Mouse (Mus musculus) E14TG2a.4 (cell line): ENCODE data around the gene Iscu.
A peak's percentile ranks its signal among the peaks of the same experiment; 100 is the strongest.
"Not testable (repeated sequence)": the region's sequence is repeated elsewhere in the genome, so short reads cannot be mapped to it uniquely, and the experiment has no call there.

Source experiments
- H3K27me3 ChIP-seq: 2 replicates; pipeline ENCODE4 v1.6.1; 2014; ENCODE audit warnings: low read length, control low read depth; ENCODE audit not compliant: insufficient read depth
- H3K36me3 ChIP-seq: 2 replicates; pipeline ENCODE4 v1.6.1; 2014; ENCODE audit warnings: low read length, control low read depth; ENCODE audit not compliant: insufficient read depth
- H3K4me1 ChIP-seq: replicated peaks from 2 replicates; pipeline ENCODE4 v1.6.1; 2014; ENCODE audit warnings: low read depth, low read length, control low read depth
- H3K4me3 ChIP-seq: replicated peaks from 2 replicates; pipeline ENCODE4 v1.5.1; 2014; ENCODE audit warnings: mild to moderate bottlenecking, low read length
- H3K9me3 ChIP-seq: 2 replicates; pipeline ENCODE4 v1.6.1; 2014; ENCODE audit warnings: low read length, control low read depth
- CTCF ChIP-seq: conservative IDR thresholded peaks from 2 replicates; pipeline ENCODE4 v1.5.1; 2014; ENCODE audit warnings: low read length
- NANOG ChIP-seq: IDR thresholded peaks from 2 replicates; pipeline ENCODE4 v1.6.1; 2014; ENCODE audit warnings: borderline replicate concordance, low read length, mixed read lengths
- POU5F1 ChIP-seq: IDR thresholded peaks from 2 replicates; pipeline ENCODE4 v1.6.1; 2014; ENCODE audit warnings: low read length, borderline replicate concordance

The Iscu gene

DNA sequence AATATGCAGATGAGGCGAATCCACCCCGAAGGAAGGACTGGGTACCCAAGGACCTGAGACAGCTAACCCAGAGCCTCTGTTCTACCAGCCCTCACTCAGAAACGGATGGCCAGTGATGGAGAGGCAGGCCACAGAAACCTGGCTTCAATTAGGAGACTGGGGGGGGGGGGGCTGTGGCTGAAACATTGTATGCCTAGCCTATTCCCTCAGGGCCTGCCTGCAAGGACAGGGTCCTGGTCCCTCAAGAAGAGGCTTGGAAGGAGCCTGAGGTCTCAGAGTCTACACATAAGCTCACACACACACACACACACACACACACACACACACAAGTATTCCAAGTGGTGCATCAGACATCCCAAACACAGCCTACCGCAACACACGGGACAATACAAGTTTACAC lies 27.1 kb downstream of the Iscu start:
- H3K27me3 ChIP-seq: peaks cover 36% of the 10 kb centered on the region
- peaks cover 53% of the 10 kb centered on the region for H3K4me1 ChIP-seq
- TF ChIP-seq NANOG: no peak
- no peak for TF ChIP-seq POU5F1
- no peak for TF ChIP-seq CTCF
- no peaks in the 10 kb centered on the region for H3K36me3 ChIP-seq
- H3K9me3 ChIP-seq: no peaks in the 10 kb centered on the region
- H3K4me3 ChIP-seq: no peak overlapping the region

DNA sequence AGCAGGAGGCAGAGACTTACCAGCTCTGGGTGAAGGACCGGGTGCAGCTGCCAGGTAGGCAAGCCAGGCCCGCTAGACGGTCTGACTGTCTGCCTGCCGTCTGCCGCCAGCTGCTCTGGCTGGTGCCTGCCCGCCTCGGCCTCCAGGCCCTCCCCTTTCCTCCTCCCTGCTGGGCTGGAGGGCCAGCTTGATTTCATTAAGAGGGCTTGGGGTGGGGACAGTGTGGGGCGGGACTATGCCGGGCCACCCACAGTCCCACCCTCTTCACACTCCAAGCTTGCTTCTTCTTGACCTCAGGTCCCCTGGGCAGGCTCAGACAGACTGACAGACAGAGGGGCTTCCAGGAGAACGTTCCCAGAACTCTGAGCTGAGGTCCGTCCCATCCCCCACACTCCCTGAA lies 27.7 kb downstream of the Iscu start, which contains the start of gene Tmem119:
Tmem119 (minus strand) TSS at position 237 of the 400 bp plus-strand sequence.
- H3K4me1 ChIP-seq: peaks cover 49% of the 10 kb centered on the region
- H3K4me3 ChIP-seq: peak within 1 kb of the TSS; percentile 23; the same call in 1 of the 2 replicates
- H3K9me3 ChIP-seq: no peaks in the 10 kb centered on the region
- peaks cover 31% of the 10 kb centered on the region for H3K27me3 ChIP-seq
- H3K36me3 ChIP-seq: no peaks in the 10 kb centered on the region
- TF ChIP-seq NANOG: no peak
- TF ChIP-seq POU5F1: no peak
- TF ChIP-seq CTCF: no peak

DNA sequence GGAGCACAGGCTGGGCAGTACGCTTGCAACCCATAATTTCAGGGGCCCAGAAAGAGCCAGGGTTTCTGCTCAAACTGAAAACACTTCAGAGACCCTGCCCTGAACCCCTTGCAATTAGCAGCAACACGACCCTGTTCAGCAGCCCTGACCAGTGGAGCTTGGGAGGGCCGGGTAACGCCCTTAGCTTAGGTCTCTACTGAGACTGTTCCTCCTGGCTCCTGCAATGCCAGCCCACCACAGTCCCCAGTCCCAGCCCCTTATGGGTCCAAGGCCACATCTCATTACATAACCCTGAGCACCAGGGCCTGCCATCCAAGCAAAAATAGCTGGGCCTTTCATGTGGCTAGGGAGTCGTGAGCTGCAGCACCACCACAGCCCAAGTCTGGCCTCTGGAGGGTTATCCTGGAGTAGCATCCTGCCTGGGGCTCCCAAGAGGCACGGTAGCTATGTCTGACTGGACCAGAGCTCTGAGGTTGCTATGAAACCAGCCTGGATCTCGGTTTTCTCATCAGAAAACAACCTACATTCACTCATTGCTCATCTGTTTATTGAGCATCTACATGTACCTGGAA lies 31.9 kb downstream of the Iscu start:
- Histone ChIP-seq H3K36me3 (no peaks in the 10 kb centered on the region), H3K4me3 (no peak overlapping the region), H3K9me3 (no peaks in the 10 kb centered on the region), H3K27me3 (peaks cover 5% of the 10 kb centered on the region), H3K4me1 (peaks cover 23% of the 10 kb centered on the region)
- TF ChIP-seq CTCF (no peak), POU5F1 (no peak), NANOG (no peak)

DNA sequence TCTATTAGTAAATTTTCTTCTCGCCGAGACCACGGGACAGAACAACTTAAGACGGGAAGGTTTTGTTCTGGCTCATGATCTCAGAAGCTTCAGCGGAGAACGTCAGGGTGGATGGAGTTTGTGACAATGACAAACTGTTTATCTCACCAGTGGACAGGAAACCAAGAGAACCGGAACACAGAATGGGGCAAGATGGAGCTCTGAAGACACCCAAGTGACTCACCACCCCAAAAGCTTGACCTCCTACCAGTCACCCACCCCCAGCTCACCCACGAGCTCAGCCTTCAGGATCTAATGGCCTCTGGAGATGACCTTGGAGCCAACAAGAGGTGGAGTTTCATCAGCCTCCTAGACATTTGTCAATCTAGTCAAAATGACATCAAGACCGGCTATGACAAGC lies 32.8 kb downstream of the Iscu start:
- Histone ChIP-seq H3K36me3 (no peaks in the 10 kb centered on the region), H3K4me1 (peaks cover 16% of the 10 kb centered on the region), H3K4me3 (no peak overlapping the region), H3K9me3 (no peaks in the 10 kb centered on the region), H3K27me3 (peaks cover 4% of the 10 kb centered on the region; the same call in 1 of the 2 replicates)
- TF ChIP-seq POU5F1: no peak
- no peak for TF ChIP-seq CTCF
- TF ChIP-seq NANOG: no peak

DNA sequence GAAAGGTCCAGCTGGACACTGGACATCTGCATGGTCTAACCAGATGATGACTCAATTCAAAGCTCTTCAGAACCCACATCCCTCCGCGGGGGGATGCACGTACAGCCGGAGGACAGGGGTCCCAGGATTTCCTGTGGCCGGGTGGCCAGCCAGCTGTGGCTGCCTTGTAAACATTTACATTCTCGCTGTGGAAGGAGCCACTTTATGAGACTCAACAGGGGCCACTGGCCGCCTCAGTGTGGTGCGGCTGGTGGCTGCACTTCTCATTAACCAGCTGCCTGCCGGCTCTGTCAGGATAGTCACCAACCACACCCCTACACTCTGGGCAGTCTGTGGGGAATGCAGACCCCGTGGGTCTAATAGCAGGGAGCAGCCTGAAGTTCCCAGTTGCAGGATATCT lies 33.9 kb downstream of the Iscu start:
- Histone ChIP-seq H3K4me3 (no peak overlapping the region), H3K36me3 (no peaks in the 10 kb centered on the region), H3K9me3 (no peaks in the 10 kb centered on the region), H3K4me1 (0 out of 2 replicates have a peak, but pooled peaks cover 10% of the 10 kb centered on the region), H3K27me3 (peaks cover 4% of the 10 kb centered on the region; the same call in 1 of the 2 replicates)
- TF ChIP-seq POU5F1 (no peak), NANOG (no peak), CTCF (no peak)

DNA sequence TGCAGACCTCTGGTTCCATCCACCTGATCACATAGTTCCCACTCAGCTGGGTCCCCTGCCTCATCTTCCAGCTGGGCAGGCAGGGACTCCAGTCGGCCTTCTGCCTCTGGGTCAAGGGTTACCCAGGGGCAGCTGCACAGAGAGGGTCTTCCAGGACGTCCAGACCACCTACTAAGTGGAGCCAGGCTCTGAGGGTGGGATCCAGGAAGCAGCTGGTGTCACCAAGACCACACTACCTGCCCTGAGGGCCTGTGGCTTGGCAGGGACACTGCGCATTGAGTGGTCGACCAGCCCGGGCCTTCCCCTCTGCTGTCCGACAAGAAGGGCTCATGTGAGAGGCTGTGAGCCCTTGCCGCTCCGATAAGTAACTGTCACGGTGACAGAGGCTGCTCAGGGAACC lies 35.2 kb downstream of the Iscu start:
- Histone ChIP-seq H3K36me3 (no peaks in the 10 kb centered on the region), H3K4me1 (0 out of 2 replicates have a peak, but pooled peaks cover 10% of the 10 kb centered on the region), H3K9me3 (no peaks in the 10 kb centered on the region), H3K27me3 (peaks cover 4% of the 10 kb centered on the region; the same call in 1 of the 2 replicates), H3K4me3 (no peak overlapping the region)
- no peak for TF ChIP-seq CTCF
- TF ChIP-seq POU5F1: no peak
- no peak for TF ChIP-seq NANOG

DNA sequence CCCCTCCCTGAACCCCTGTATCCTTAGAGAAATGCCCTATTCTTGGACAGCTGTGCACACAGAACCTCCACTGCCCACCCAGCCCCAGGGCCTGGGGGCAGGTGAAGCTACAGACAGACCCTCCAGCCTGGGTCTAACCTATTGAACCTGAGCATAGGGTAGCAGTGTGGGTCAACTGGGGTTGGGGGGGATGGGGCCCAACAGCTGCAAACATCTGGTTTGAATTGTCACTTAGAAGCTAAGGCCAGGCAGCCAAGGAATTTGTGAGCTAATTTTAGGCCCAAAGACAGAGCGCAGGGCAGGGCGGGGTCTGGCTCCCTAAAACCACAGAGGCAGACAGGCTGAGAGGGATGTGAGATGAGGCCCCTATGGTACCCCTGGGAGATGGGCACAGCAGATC lies 35.6 kb downstream of the Iscu start:
- Histone ChIP-seq H3K4me3 (no peak overlapping the region), H3K4me1 (0 out of 2 replicates have a peak, but pooled peaks cover 10% of the 10 kb centered on the region), H3K27me3 (peaks cover 4% of the 10 kb centered on the region; the same call in 1 of the 2 replicates), H3K9me3 (no peaks in the 10 kb centered on the region), H3K36me3 (no peaks in the 10 kb centered on the region)
- TF ChIP-seq NANOG: no peak
- no peak for TF ChIP-seq POU5F1
- TF ChIP-seq CTCF: no peak

DNA sequence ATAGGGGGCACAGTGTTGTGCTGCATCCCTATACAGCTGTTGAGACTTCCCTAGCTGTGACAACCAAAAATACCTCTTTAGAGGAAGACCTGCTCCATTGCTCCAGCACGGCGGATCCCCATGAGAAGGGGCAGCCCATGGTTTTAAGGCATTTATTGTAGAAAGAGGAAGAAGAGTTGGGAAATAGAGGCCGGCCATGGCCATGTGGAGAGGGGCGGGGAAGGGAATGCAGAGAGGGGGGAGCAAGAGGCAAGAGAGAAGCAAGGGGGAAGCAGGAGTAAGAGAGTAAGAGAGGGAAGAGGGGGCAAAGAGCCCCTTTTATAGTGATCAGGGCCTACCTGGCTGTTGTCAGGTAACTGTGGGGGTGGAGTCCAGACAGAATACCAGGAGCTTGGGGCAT lies 37.6 kb downstream of the Iscu start:
- Histone ChIP-seq H3K9me3 (no peaks in the 10 kb centered on the region), H3K4me3 (no peak overlapping the region), H3K27me3 (peaks cover 4% of the 10 kb centered on the region; the same call in 1 of the 2 replicates), H3K36me3 (no peaks in the 10 kb centered on the region), H3K4me1 (peaks cover 24% of the 10 kb centered on the region)
- TF ChIP-seq CTCF (no peak), NANOG (no peak), POU5F1 (no peak)

DNA sequence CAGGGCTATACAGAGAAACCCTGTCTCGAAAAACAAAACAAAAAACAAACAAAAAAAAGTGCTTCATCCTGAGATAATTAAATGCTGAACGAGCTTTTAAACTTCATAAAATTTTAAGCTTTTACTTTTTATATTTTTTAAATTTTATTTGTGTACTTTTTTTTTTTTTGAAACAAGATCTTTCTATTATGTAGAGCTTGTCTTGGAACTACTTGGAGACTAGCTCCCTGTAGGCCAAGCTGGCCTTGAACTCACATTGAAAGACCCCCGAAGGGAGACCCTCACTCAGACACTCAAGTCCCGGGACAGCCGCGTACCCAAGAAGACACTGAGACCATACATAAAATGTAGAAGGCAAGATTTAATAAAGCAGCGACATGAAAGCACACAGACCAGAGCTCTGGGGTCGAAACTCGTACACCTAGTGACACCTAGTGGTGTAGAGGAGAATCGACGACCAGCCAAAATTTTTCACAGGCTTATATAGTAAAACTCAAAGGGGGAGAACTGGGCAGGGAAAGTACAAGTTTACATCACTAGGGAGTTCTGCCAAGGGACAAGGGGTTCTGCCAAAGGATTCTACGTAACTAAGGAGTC lies 39.4 kb downstream of the Iscu start:
- H3K9me3 ChIP-seq, H3K36me3 ChIP-seq, H3K27me3 ChIP-seq, H3K4me3 ChIP-seq: not testable (repeated sequence)
- peaks cover 32% of the 10 kb centered on the region for H3K4me1 ChIP-seq
